Mouse (Mus musculus) intestine, postnatal 0 days (tissue): ENCODE measurements at regions not wholly inside any gene's neighbourhood (a gene's known extent, or its start where the extent isn't known, plus 50 kb on each side); places are given as distances from the start of the nearest gene placed in this dataset.

Experiments used
- ATAC-seq: fragments of 200-750 bp; cut with Nextera tagmentation; 2 replicates; pipeline ENCODE4 v1.8.0; 2017; ENCODE audit warnings: mild to moderate bottlenecking, moderate TSS enrichment, moderate library complexity
- H3K27ac ChIP-seq: fragments of 300-500 bp; sonication (generic); 2 replicates; pipeline ENCODE4 v1.5.1; 2014; ENCODE audit warnings: mild to moderate bottlenecking, low read depth, low read length, moderate library complexity
- H3K27me3 ChIP-seq: fragments of 300-500 bp; sonication (generic); replicated peaks from 2 replicates; pipeline ENCODE4 v1.6.1; 2014; ENCODE audit warnings: low read length, mixed read lengths; ENCODE audit not compliant: control insufficient read depth, insufficient read depth
- H3K36me3 ChIP-seq: fragments of 300-500 bp; sonication (generic); 2 replicates; pipeline ENCODE4 v1.6.1; 2014; ENCODE audit warnings: mild to moderate bottlenecking, moderate library complexity; ENCODE audit not compliant: control insufficient read depth, insufficient read depth
- H3K4me1 ChIP-seq: fragments of 300-500 bp; sonication (generic); replicated peaks from 2 replicates; pipeline ENCODE4 v1.6.1; 2014; ENCODE audit warnings: antibody characterized with exemption, low read length, mixed read lengths; ENCODE audit not compliant: control insufficient read depth, insufficient read depth
- H3K4me2 ChIP-seq: fragments of 300-500 bp; sonication (generic); replicated peaks from 2 replicates; pipeline ENCODE4 v1.6.1; 2014; ENCODE audit warnings: low read depth, mild to moderate bottlenecking, moderate library complexity
- H3K4me3 ChIP-seq: fragments of 300-500 bp; sonication (generic); 2 replicates; pipeline ENCODE4 v1.5.1; 2014; ENCODE audit warnings: low read depth, low read length
- H3K9ac ChIP-seq: fragments of 300-500 bp; sonication (generic); 2 replicates; pipeline ENCODE4 v1.6.1; 2014; ENCODE audit warnings: mild to moderate bottlenecking, low read depth, low read length
- H3K9me3 ChIP-seq: fragments of 300-500 bp; sonication (generic); 2 replicates; pipeline ENCODE4 v1.6.1; 2016; ENCODE audit warnings: mixed run types; ENCODE audit not compliant: control insufficient read depth
- CTCF ChIP-seq: sonication (generic); IDR thresholded peaks from 2 replicates; pipeline ENCODE4 v1.5.1; 2016; ENCODE audit warnings: low read depth, mild to moderate bottlenecking, control low read depth, antibody characterized with exemption, moderate library complexity
- whole genome bisulfite sequencing: fragments of 180-500 bp; shearing (Covaris S2); extraction: QIAGEN DNeasy Blood & Tissue Kit; methylation state at CpG from one replicate; pipeline ENCODE4 v1.1.7; 2014; 5-methylcytosine and 5-hydroxymethylcytosine counted together

GRCm38 (mm10) chr16:92899704-92900103 is 73.8 kb upstream of the Runx1 start:
- no peak for TF ChIP-seq CTCF
- no peak for ATAC-seq
- Histone ChIP-seq H3K9me3 (no peaks in the 10 kb centered on the region), H3K36me3 (no peaks in the 10 kb centered on the region), H3K4me2 (no peak overlapping the region), H3K4me3 (no peak overlapping the region), H3K27ac (no peak overlapping the region), H3K27me3 (no peaks in the 10 kb centered on the region), H3K4me1 (no peaks in the 10 kb centered on the region), H3K9ac (no peak overlapping the region)
- 54% methylated on average over 1 of the region's 1 CpGs for WGBS

- ATAC-seq: no peak
- Histone ChIP-seq H3K9me3 (no peaks in the 10 kb centered on the region), H3K4me1 (no peaks in the 10 kb centered on the region), H3K36me3 (no peaks in the 10 kb centered on the region), H3K27ac (no peak overlapping the region), H3K9ac (no peak overlapping the region), H3K4me3 (no peak overlapping the region), H3K4me2 (no peak overlapping the region), H3K27me3 (no peaks in the 10 kb centered on the region)
- no peak for TF ChIP-seq CTCF
- 70% methylated on average over 2 of the region's 2 CpGs for WGBS
Observed at GRCm38 (mm10) chr16:92891741-92892140, 65.8 kb upstream of the Runx1 start.

- H3K27ac ChIP-seq: no peak overlapping the region
- H3K9me3 ChIP-seq: no peaks in the 10 kb centered on the region
- no peak for TF ChIP-seq CTCF
- H3K36me3 ChIP-seq: no peaks in the 10 kb centered on the region
- no peaks in the 10 kb centered on the region for H3K27me3 ChIP-seq
- no peak for ATAC-seq
- 76% methylated on average over 3 of the region's 3 CpGs for WGBS
- no peak overlapping the region for H3K4me2 ChIP-seq
- no peak overlapping the region for H3K4me3 ChIP-seq
- no peak overlapping the region for H3K9ac ChIP-seq
- H3K4me1 ChIP-seq: no peaks in the 10 kb centered on the region
Observed at GRCm38 (mm10) chr16:92890713-92891112, 64.8 kb upstream of the Runx1 start.

GRCm38 (mm10) chr16:92889537-92889936 is 63.6 kb upstream of the Runx1 start:
- no peak overlapping the region for H3K27ac ChIP-seq
- no peaks in the 10 kb centered on the region for H3K4me1 ChIP-seq
- no peak overlapping the region for H3K4me3 ChIP-seq
- H3K9me3 ChIP-seq: no peaks in the 10 kb centered on the region
- no peak for ATAC-seq
- H3K9ac ChIP-seq: no peak overlapping the region
- H3K27me3 ChIP-seq: no peaks in the 10 kb centered on the region
- TF ChIP-seq CTCF: no peak
- no peaks in the 10 kb centered on the region for H3K36me3 ChIP-seq
- no peak overlapping the region for H3K4me2 ChIP-seq
- WGBS: 94% methylated on average over 10 of the region's 10 CpGs

- no peaks in the 10 kb centered on the region for H3K4me1 ChIP-seq
- H3K27me3 ChIP-seq: no peaks in the 10 kb centered on the region
- H3K9ac ChIP-seq: no peak overlapping the region
- 94% methylated on average over 3 of the region's 3 CpGs for WGBS
- H3K27ac ChIP-seq: no peak overlapping the region
- ATAC-seq: no peak
- no peak for TF ChIP-seq CTCF
- no peaks in the 10 kb centered on the region for H3K9me3 ChIP-seq
- H3K36me3 ChIP-seq: no peaks in the 10 kb centered on the region
- H3K4me2 ChIP-seq: no peak overlapping the region
- H3K4me3 ChIP-seq: no peak overlapping the region
Observed at GRCm38 (mm10) chr16:92886226-92886625, 60.3 kb upstream of the Runx1 start.

- H3K4me1 ChIP-seq: no peaks in the 10 kb centered on the region
- TF ChIP-seq CTCF: no peak
- H3K9ac ChIP-seq: no peak overlapping the region
Observed at GRCm38 (mm10) chr16:92883821-92884272, 57.9 kb upstream of the Runx1 start.

GRCm38 (mm10) chr16:92880356-92881043 is 54.6 kb upstream of the Runx1 start:
- no peak overlapping the region for H3K4me3 ChIP-seq
- no peak for TF ChIP-seq CTCF
- 93% methylated on average over 3 of the region's 3 CpGs for WGBS
- ATAC-seq: no peak
- H3K9ac ChIP-seq: no peak overlapping the region
- H3K27ac ChIP-seq: no peak overlapping the region
- no peaks in the 10 kb centered on the region for H3K9me3 ChIP-seq
- no peak overlapping the region for H3K4me2 ChIP-seq
- H3K36me3 ChIP-seq: no peaks in the 10 kb centered on the region
- no peaks in the 10 kb centered on the region for H3K27me3 ChIP-seq
- no peaks in the 10 kb centered on the region for H3K4me1 ChIP-seq

More at GRCm38 (mm10) chr16:92883821-92884272, 57.9 kb upstream of the Runx1 start:
- Histone ChIP-seq H3K27me3 (no peaks in the 10 kb centered on the region), H3K4me3 (no peak overlapping the region), H3K9me3 (no peaks in the 10 kb centered on the region), H3K27ac (no peak overlapping the region), H3K36me3 (no peaks in the 10 kb centered on the region), H3K4me2 (no peak overlapping the region)
- no peak for ATAC-seq
- WGBS: 57% methylated on average over 12 of the region's 12 CpGs
